Mouse (Mus musculus) megakaryocyte, embryonic 14.5 days (primary cell): Measurements from ENCODE around the gene Olfr11.

Experiments
- FLI1 ChIP-seq: IDR thresholded peaks from 2 replicates; pipeline ENCODE4 v1.6.1; 2012; ENCODE audit warnings: low read length, inconsistent platforms, mixed read lengths
- GATA1 ChIP-seq: IDR thresholded peaks from 3 replicates; pipeline ENCODE4 v1.6.1; 2012; ENCODE audit warnings: mixed read lengths, low read length, inconsistent platforms, borderline replicate concordance

DNA sequence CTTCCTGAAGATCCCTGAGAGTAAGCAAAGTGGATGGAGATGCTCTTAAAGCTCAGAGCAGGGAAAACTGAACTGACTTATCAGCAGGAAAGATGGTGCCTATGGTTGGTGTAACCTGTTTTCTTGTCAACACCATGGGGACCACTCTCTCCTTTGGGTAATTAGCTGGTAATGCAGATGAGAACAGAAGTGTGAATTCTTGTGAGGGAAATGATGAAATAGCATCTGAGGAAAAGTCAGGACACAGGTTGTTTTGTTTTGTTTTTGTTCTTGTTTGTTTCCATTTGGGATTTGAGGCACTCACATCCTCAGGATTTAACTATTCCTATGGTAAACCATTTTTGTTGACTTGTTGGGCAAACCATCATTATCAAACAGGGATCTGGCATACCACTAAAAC lies 28.4 kb downstream of the Olfr11 start, which contains the start of gene Olfr1362:
- TF ChIP-seq GATA1 (no peak), FLI1 (no peak)
